Mouse (Mus musculus) lung, adult 10 weeks (tissue): ENCODE measurements around the gene Ifitm10. TPM values are rescaled to one million over a fixed set of nuclear protein-coding genes. Genes with fewer than 3 reads are reported as not detected.

ENCODE experiments used
- polyA plus RNA-seq: library from polyadenylated mRNA; stranded (reverse); fragments of 350-450 nt; fragmentation: Illumina TruSeq; extraction: RNeasy Lipid Tissue Mini Kit (QIAGEN cat#74804); gene quantifications from one replicate; pipeline ENCODE4 v1.2.3, GENCODE M21; 2014; ENCODE audit warnings: low read depth, low replicate concordance; ENCODE audit not compliant: insufficient read depth

Ifitm10 gene
- 17.5 TPM for polyA plus RNA-seq

GRCm38 (mm10) chr7:142373641-142374412, at the start of gene Ifitm10:
Gene Ifitm10 (minus strand): TSS chr7:142373753.

DNA sequence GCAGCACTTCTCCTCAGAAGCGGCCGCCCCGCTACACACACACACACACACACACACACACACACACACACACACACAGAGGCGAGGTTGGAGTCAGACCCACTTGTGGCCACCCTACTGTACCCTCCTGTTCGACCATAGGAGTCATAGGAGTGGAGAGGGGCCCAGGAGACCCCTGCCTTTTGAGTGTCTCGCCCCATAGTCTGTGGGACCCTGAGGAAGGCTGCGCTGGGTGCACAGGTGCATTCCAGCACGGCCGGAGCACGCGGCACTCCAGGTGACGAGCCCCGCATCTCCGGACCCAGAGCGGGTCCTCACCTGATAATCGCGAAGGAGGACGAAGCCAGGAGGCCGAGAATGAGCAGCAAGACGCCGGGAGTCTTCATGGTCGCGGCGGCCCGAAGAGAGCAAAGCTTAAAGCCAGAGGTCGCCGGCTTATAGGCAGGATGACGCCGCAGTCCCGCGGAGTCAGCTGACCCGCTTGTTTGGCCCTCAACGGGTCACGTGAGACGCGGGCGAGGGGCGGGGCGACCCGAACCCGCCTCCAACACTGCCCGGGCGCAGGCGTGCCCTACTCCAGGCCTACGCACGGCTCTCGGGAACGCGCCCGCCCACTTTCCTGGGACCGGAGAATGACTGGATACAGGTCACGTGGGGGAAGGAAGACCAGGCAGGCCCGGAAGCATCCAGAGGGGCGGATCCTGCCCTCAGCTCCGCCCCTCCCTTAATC, 14.0 kb upstream of the Ifitm10 start, which contains the start of gene Ctsd:
Gene Ctsd (minus strand): TSS at position 620 of the 730 bp plus-strand sequence.

DNA sequence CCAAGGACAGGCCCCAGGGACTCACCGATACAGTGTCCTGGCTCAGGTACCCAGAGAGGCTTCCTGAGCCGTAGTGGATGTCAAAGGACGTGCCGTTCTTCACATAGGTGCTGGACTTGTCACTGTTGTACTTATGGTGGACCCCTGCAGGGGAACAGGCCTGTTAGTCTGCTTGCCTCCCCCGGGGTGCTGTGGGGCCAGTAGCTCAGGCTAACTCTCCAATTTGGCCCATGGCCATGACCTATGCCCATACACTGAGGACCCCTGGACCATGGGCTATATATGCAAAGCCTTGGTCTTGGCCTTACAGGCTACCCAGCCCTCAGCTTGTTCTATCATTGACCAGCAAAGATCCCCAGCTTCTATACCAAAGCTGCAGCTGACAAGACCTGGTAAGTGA, 9.0 kb upstream of the Ifitm10 start, which contains the start of gene Gm49369:
Gene Gm49369 (minus strand): TSS at position 101 of the 400 bp plus-strand sequence.

GRCm38 (mm10) chr7:142303249-142303648, 70.3 kb downstream of the Ifitm10 start, which contains the start of gene Krtap5-4:
Gene Krtap5-4 (plus strand): TSS chr7:142303549.

DNA sequence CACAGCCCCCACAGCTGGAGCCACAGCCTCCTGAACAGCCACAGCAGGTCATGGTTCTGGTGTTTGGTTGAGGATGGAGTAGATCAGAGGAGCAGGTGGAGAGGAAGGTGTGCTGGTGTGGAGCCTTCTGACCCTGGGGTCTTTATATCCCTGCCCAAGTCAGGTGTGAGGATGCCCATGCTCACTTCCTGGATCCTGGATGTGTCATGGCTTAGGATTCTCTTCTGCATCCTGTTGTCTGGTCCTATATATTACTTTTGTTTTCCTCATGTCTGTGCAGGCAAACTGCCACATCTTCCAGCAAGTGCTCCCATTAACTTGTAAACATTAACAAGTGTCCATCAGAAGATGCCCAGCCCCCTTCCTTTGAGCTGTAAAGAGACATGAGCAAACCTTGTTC, 76.5 kb downstream of the Ifitm10 start, which contains the start of gene Krtap5-1:
Gene Krtap5-1 (minus strand): TSS at position 101 of the 400 bp plus-strand sequence.

Other genes starting within 250 kb of the Ifitm10 start
- gene Gm39115, start 237.7 kb downstream of the Ifitm10 start, polyA plus RNA-seq: not detected
- not detected for gene Gm45337, start 229.1 kb downstream of the Ifitm10 start, polyA plus RNA-seq
- gene Gm29735, start 216.6 kb downstream of the Ifitm10 start, polyA plus RNA-seq: not detected
- gene Gm4553, start 208.0 kb downstream of the Ifitm10 start, polyA plus RNA-seq: not detected
- not detected for gene Krtap5-2, start 197.7 kb downstream of the Ifitm10 start, polyA plus RNA-seq
- gene Gm10153, start 183.4 kb downstream of the Ifitm10 start, polyA plus RNA-seq: not detected
- gene Krtap5-3, start 172.4 kb downstream of the Ifitm10 start, polyA plus RNA-seq: not detected
- not detected for gene Gm7579, start 161.9 kb downstream of the Ifitm10 start, polyA plus RNA-seq
- not detected for gene Krtap5-5, start 143.8 kb downstream of the Ifitm10 start, polyA plus RNA-seq
- not detected for gene Gm40460, start 132.7 kb downstream of the Ifitm10 start, polyA plus RNA-seq
- not detected for gene Gm2431, start 115.4 kb downstream of the Ifitm10 start, polyA plus RNA-seq
- gene Gm4559, start 99.4 kb downstream of the Ifitm10 start, polyA plus RNA-seq: not detected
- not detected for gene Krtap5-1, start 76.6 kb downstream of the Ifitm10 start, polyA plus RNA-seq
- gene Krtap5-4, start 70.2 kb downstream of the Ifitm10 start, polyA plus RNA-seq: not detected
- not detected for gene Gm49369, start 8.9 kb upstream of the Ifitm10 start, polyA plus RNA-seq
- gene Ctsd, start 14.3 kb upstream of the Ifitm10 start, polyA plus RNA-seq: 568 TPM
- not detected for gene Syt8, start 61.1 kb upstream of the Ifitm10 start, polyA plus RNA-seq
- gene Tnni2, start 68.1 kb upstream of the Ifitm10 start, polyA plus RNA-seq: 10.7 TPM
- gene Lsp1, start 87.1 kb upstream of the Ifitm10 start, polyA plus RNA-seq: 157 TPM
- gene Tnnt3, start 125.1 kb upstream of the Ifitm10 start, polyA plus RNA-seq: 7.4 TPM
- 59.7 TPM for gene Mrpl23, start 158.9 kb upstream of the Ifitm10 start, polyA plus RNA-seq